Mouse (Mus musculus) CH12.LX (cell line): ENCODE results near the gene Dpf1. TPM values are rescaled to one million over a fixed set of nuclear protein-coding genes. Genes with fewer than 3 reads are reported as not detected.

Source experiments
- DNase-seq: peaks from one replicate; pipeline ENCODE4 v3.0.0-alpha.2; 2013; ENCODE audit errors: extremely low read depth
- H3K27ac ChIP-seq: 2 replicates; pipeline ENCODE4 v1.5.1; 2012; ENCODE audit warnings: low read depth, mild to moderate bottlenecking, control low read depth, moderate library complexity; ENCODE audit not compliant: insufficient read depth
- H3K27me3 ChIP-seq: replicated peaks from 2 replicates; pipeline ENCODE3; 2012; ENCODE audit warnings: inconsistent platforms
- H3K36me3 ChIP-seq, 2 experiments: replicated peaks in 1 of 2; 2 replicates each; pipeline versions ENCODE3 to v1.6.1; 2012; ENCODE audit warnings: inconsistent platforms in 1 of 2, low read length in 1 of 2, mild to moderate bottlenecking in 1 of 2, mixed read lengths in 1 of 2, moderate library complexity in 1 of 2; ENCODE audit not compliant: control insufficient read depth in 1 of 2, insufficient read depth in 1 of 2
- H3K4me1 ChIP-seq, 2 experiments: 2 replicates each; pipeline ENCODE4 v1.6.1; 2012; ENCODE audit warnings: inconsistent platforms in 1 of 2, moderate library complexity in 1 of 2; ENCODE audit not compliant: insufficient read depth in 2 of 2, control insufficient read depth in 1 of 2
- H3K4me2 ChIP-seq: 2 replicates; pipeline ENCODE4 v1.6.1; 2012; ENCODE audit warnings: low read depth, mild to moderate bottlenecking, control low read depth; ENCODE audit not compliant: poor library complexity, insufficient read depth, severe bottlenecking
- H3K4me3 ChIP-seq, 3 experiments: fragments of 150-350 bp in 1 of 3; sonication (generic) in 1 of 3; replicated peaks in 1 of 3; 2 replicates each; pipeline versions ENCODE3 to v1.5.1; 2011 to 2012; ENCODE audit warnings: low read depth in 2 of 3, low read length in 2 of 3, mild to moderate bottlenecking in 2 of 3, moderate library complexity in 2 of 3, control low read depth in 1 of 3, improper control_type of control experiment in 1 of 3, inconsistent platforms in 1 of 3, mixed read lengths in 1 of 3; ENCODE audit not compliant: poor library complexity in 1 of 3
- H3K79me2 ChIP-seq: replicated peaks from 2 replicates; pipeline ENCODE4 v1.6.1; 2012; ENCODE audit warnings: mild to moderate bottlenecking, moderate library complexity; ENCODE audit not compliant: control insufficient read depth, poor library complexity, insufficient read depth, severe bottlenecking; ENCODE audit errors: extremely low read depth
- H3K9ac ChIP-seq: 2 replicates; pipeline ENCODE4 v1.6.1; 2012; ENCODE audit warnings: low read depth, mild to moderate bottlenecking, control low read depth, moderate library complexity; ENCODE audit not compliant: insufficient read depth
- H3K9me3 ChIP-seq: replicated peaks from 2 replicates; pipeline ENCODE3; 2012; ENCODE audit warnings: low read length, inconsistent platforms, mixed read lengths
- CTCF ChIP-seq, 2 experiments: IDR thresholded peaks in 1 of 2; conservative IDR thresholded peaks in 1 of 2; 2 replicates each; pipeline ENCODE4 v1.5.1; 2011 to 2012; ENCODE audit warnings: low read depth in 2 of 2, low read length in 2 of 2, improper control_type of control experiment in 1 of 2, inconsistent platforms in 1 of 2, mild to moderate bottlenecking in 1 of 2, moderate library complexity in 1 of 2
- ELF1 ChIP-seq: IDR thresholded peaks from 2 replicates; pipeline ENCODE4 v1.6.1; 2014; ENCODE audit warnings: low read depth, mild to moderate bottlenecking, inconsistent platforms, low read length, improper control_type of control experiment
- IRF4 ChIP-seq: IDR thresholded peaks from 2 replicates; pipeline ENCODE4 v1.6.1; 2014; ENCODE audit warnings: low read depth, mild to moderate bottlenecking, inconsistent platforms, low read length, improper control_type of control experiment
- JUN ChIP-seq: IDR thresholded peaks from 2 replicates; pipeline ENCODE4 v1.6.1; 2011; ENCODE audit warnings: low read depth, mild to moderate bottlenecking, low read length, improper control_type of control experiment, moderate library complexity; ENCODE audit not compliant: insufficient read depth
- MAFK ChIP-seq: IDR thresholded peaks from 2 replicates; pipeline ENCODE4 v1.6.1; 2011; ENCODE audit warnings: low read length, improper control_type of control experiment; ENCODE audit not compliant: insufficient replicate concordance
- MAZ ChIP-seq: IDR thresholded peaks from 2 replicates; pipeline ENCODE4 v1.6.1; 2012; ENCODE audit warnings: low read depth, mild to moderate bottlenecking, inconsistent platforms, low read length, improper control_type of control experiment, moderate library complexity
- POLR2AphosphoS2 ChIP-seq: IDR thresholded peaks from 2 replicates; pipeline ENCODE4 v1.6.1; 2011; ENCODE audit warnings: low read depth, low read length, improper control_type of control experiment
- dilution Hi-C: fragments of 300-500 bp; cut with MboI; formaldehyde crosslinking; loops from 2 replicates; pipeline ENCODE4 v1.14.3; 2020; ENCODE audit warnings: low sequenced_read_pairs; ENCODE audit not compliant: extremely low pct_unique_long_range_greater_than_20kb, extremely low pct_ligation_motif_present
- in situ Hi-C: fragments of 300-500 bp; cut with MboI; formaldehyde crosslinking; loops from 3 replicates; pipeline ENCODE4 v1.14.3; 2019; ENCODE audit warnings: low sequenced_read_pairs, low pct_ligation_motif_present, low pct_unique_long_range_greater_than_20kb, mixed read lengths
- polyA plus RNA-seq: library from polyadenylated mRNA; unstranded; fragments of >175 nt; gene quantifications from 2 replicates; pipeline ENCODE4 v1.2.1, GENCODE M21; 2012; ENCODE audit warnings: low read depth; ENCODE audit not compliant: insufficient read length
- total RNA-seq, 2 experiments: library from RNA; depleted of rRNA; stranded (reverse); fragments of 300-350 nt in 1 of 2; fragments of >200 nt in 1 of 2; gene quantifications; 2 replicates each; pipeline ENCODE4 v1.2.3; 2012 to 2014

Gene Dpf1
- total and polyA plus RNA-seq, 3 experiments: 0.38 to 3.0 (median 0.97) TPM

- Histone ChIP-seq H3K4me1 (peaks cover 0 to 22% of the 10 kb centered on the region in 2 experiments; a peak in 2 of 4 replicates), H3K79me2 (no peaks in the 10 kb centered on the region)
- TF ChIP-seq JUN: no peak
- TF ChIP-seq IRF4: no peak
- no peak for TF ChIP-seq MAZ
- TF ChIP-seq, all 38 proteins: peak for 0
- Histone ChIP-seq H3K9me3 (no peaks in the 10 kb centered on the region), H3K27me3 (no peaks in the 10 kb centered on the region), H3K4me2 (no peak overlapping the region), H3K27ac (no peak overlapping the region), H3K9ac (no peak overlapping the region), H3K4me3 (no peak overlapping the region), H3K36me3 (peaks cover 5 to 51% of the 10 kb centered on the region in 2 experiments)
- in situ Hi-C loops (no loop called here), dilution Hi-C loops (no loop called here)
- DNase-seq: no peak
These were observed 30.4 kb downstream of the Dpf1 start for GRCm38 (mm10) chr7:29334156-29334555.

GRCm38 (mm10) chr7:29335276-29335675 lies 31.5 kb downstream of the Dpf1 start:
- H3K9ac ChIP-seq: no peak overlapping the region
- H3K36me3 ChIP-seq: peaks cover 5 to 43% of the 10 kb centered on the region in 2 experiments
- no peaks in the 10 kb centered on the region for H3K79me2 ChIP-seq
- in situ Hi-C loops: no loop called here
- H3K27me3 ChIP-seq: no peaks in the 10 kb centered on the region
- dilution Hi-C loops: no loop called here
- H3K4me3 ChIP-seq: no peak overlapping the region
- no peaks in the 10 kb centered on the region for H3K9me3 ChIP-seq
- no peak for DNase-seq
- H3K4me1 ChIP-seq: peaks cover 0 to 15% of the 10 kb centered on the region in 2 experiments; a peak in 1 of 4 replicates
- H3K4me2 ChIP-seq: no peak overlapping the region
- TF ChIP-seq ELF1 (no peak), CTCF (conservative IDR thresholded peaks at IDR 0.05 in 1 of 2, IDR thresholded peaks at IDR 0.05 in 1 of 2; ENCODE audit: low read depth in 2 of 2, low read length in 2 of 2) (peak in 1 of 2 experiments; percentile 18; a peak in 1 of 4 replicates)
- no peak overlapping the region for H3K27ac ChIP-seq

GRCm38 (mm10) chr7:29335841-29336671 lies 32.3 kb downstream of the Dpf1 start:
- DNase-seq: no peak
- Histone ChIP-seq H3K9me3 (no peaks in the 10 kb centered on the region), H3K4me2 (no peak overlapping the region), H3K9ac (no peak overlapping the region), H3K36me3 (peaks cover 2 to 41% of the 10 kb centered on the region in 2 experiments), H3K27me3 (no peaks in the 10 kb centered on the region), H3K27ac (no peak overlapping the region), H3K4me1 (peaks cover 0 to 15% of the 10 kb centered on the region in 2 experiments; a peak in 1 of 4 replicates), H3K79me2 (no peaks in the 10 kb centered on the region), H3K4me3 (no peak overlapping the region)
- TF ChIP-seq POLR2AphosphoS2 (no peak), MAFK (0 out of 2 replicates have a peak, but pooled peaks have one; percentile 24)
- in situ Hi-C loops: no loop called here
- dilution Hi-C loops: no loop called here
